Mouse (Mus musculus) liver, embryonic 14.5 days (tissue): ENCODE measurements around the gene Sgsm1.

Source experiments
- CTCF ChIP-seq: IDR thresholded peaks from 2 replicates; pipeline ENCODE4 v1.5.1; 2016; ENCODE audit warnings: antibody characterized with exemption, low read depth, control low read depth
- EP300 ChIP-seq: IDR thresholded peaks from 2 replicates; pipeline ENCODE4 v1.6.1; 2016; ENCODE audit warnings: antibody characterized with exemption, low read depth

- TF ChIP-seq CTCF (no peak), EP300 (no peak)
Measured at GRCm38 (mm10) chr5:113349810-113350209, 39.2 kb upstream of the Sgsm1 start.
